Mouse (Mus musculus): ENCODE measurements around the gene Dars2. TPM values are rescaled to one million over a fixed set of nuclear protein-coding genes. Genes with fewer than 3 reads are reported as not detected.

Gene Dars2
- polyA plus RNA-seq, 1 experiment from 2014 or later, result 46.9 TPM

- no peak overlapping the region for H3K4me2 ChIP-seq (replicated peaks)
- no peak overlapping the region for H3K27ac ChIP-seq
- no peaks in the 10 kb centered on the region for H3K27me3 ChIP-seq (replicated peaks)
- H3K4me3 ChIP-seq (replicated peaks), result no peak overlapping the region
- no peak overlapping the region for H3K9ac ChIP-seq
- no peaks in the 10 kb centered on the region; the same call in 1 of the 2 replicates for H3K36me3 ChIP-seq
- no peaks in the 10 kb centered on the region for H3K4me1 ChIP-seq (replicated peaks)
- no peaks in the 10 kb centered on the region for H3K9me3 ChIP-seq
- no peak for ATAC-seq
- 69% methylated on average over 4 of the region's 4 CpGs for WGBS
Observed at GRCm38 (mm10) chr1:161004942-161005341, 65.5 kb downstream of the Dars2 start.

- 85% methylated on average over 6 of the region's 6 CpGs for WGBS
Observed at GRCm38 (mm10) chr1:160993851-160994250, 76.6 kb downstream of the Dars2 start.

More at GRCm38 (mm10) chr1:160993851-160994250, 76.6 kb downstream of the Dars2 start:
- H3K9me3 ChIP-seq, result no peaks in the 10 kb centered on the region
- no peaks in the 10 kb centered on the region for H3K27me3 ChIP-seq (replicated peaks)
- H3K4me1 ChIP-seq (replicated peaks), result no peaks in the 10 kb centered on the region
- H3K27ac ChIP-seq, result no peak overlapping the region
- ATAC-seq, result no peak
- H3K9ac ChIP-seq, result no peak overlapping the region
- no peaks in the 10 kb centered on the region for H3K36me3 ChIP-seq
- no peak overlapping the region for H3K4me2 ChIP-seq (replicated peaks)
- no peak overlapping the region for H3K4me3 ChIP-seq (replicated peaks)

Other genes starting within 250 kb of the Dars2 start
- gene Rc3h1, start 164.2 kb downstream of the Dars2 start, polyA plus RNA-seq (2015; fragmentation: Nextera tagmentation; extraction: Ambion mirVana), result 7.5 and 8.0 TPM in 2 replicates
- 7.0 and 11.8 TPM in 2 replicates for gene Serpinc1, start 92.1 kb downstream of the Dars2 start, polyA plus RNA-seq (2015; fragmentation: Nextera tagmentation; extraction: Ambion mirVana)
- gene Zbtb37, start 35.8 kb downstream of the Dars2 start, polyA plus RNA-seq (2015; fragmentation: Nextera tagmentation; extraction: Ambion mirVana), result 6.0 and 8.3 TPM in 2 replicates
- 23.9 and 27.5 TPM in 2 replicates for gene Cenpl, start 55 bp upstream of the Dars2 start, polyA plus RNA-seq (2015; fragmentation: Nextera tagmentation; extraction: Ambion mirVana)
- gene Klhl20, start 60.9 kb upstream of the Dars2 start, polyA plus RNA-seq (2015; fragmentation: Nextera tagmentation; extraction: Ambion mirVana), result 11.4 and 12.0 TPM in 2 replicates
- 0.74 and 1.1 TPM in 2 replicates for gene Ankrd45, start 72.0 kb upstream of the Dars2 start, polyA plus RNA-seq (2015; fragmentation: Nextera tagmentation; extraction: Ambion mirVana)
- gene Tex50, start 88.7 kb upstream of the Dars2 start, polyA plus RNA-seq (2015; fragmentation: Nextera tagmentation; extraction: Ambion mirVana), result not detected in 2 replicates
- 484 and 495 TPM in 2 replicates for gene Prdx6, start 180.6 kb upstream of the Dars2 start, polyA plus RNA-seq (2015; fragmentation: Nextera tagmentation; extraction: Ambion mirVana)

Measured in intestine, embryonic 15.5 days (tissue).